Mouse (Mus musculus): ENCODE data around the gene Snrnp48. TPM values are rescaled to one million over a fixed set of nuclear protein-coding genes. Genes with fewer than 3 reads are reported as not detected.

Snrnp48 gene
- polyA plus RNA-seq (2012; ENCODE audit: insufficient read depth, insufficient read length, missing spikeins): 34.2 and 61.6 TPM in 2 replicates

DNA sequence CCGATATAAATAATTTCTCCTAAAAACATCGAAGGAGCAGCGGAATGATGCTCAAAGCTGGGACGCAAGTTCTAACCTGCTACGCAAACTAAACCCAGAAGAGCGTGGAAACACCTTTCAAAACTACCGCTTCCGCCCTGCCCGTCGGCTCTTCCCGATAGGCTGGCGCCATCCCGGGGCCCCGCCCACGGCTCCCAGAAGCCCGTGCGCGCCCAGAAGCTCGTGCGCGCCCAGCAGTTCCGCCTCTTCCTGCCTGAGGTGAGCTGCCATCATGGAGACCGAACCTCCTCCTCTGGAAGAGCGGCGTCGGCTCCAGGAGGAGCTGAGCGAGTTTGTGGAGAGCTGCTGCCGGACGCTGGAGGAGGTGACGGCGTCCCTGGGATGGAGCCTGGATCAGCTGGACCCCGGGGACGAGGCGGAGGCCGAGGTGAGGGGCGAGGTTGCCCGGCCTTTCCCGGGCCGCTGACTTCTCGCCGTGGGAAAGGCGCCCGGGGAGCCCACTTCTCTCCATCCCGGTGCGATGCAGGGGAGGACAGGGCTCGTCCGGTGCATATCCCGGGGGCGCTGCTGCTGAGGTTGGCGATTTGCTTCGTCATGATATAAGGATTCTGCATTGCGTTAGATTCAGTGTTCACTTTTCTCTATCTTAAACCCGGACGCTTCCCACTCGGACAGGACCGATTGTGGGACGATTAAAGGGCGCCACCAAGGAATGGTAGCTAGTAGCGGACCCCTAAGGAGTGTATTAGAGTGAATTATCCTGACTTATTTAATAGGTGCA is at the start of gene Snrnp48:
Snrnp48 (plus strand) TSS at position 237 of the 781 bp plus-strand sequence.
- peak within 1 kb of the TSS; percentile 60 for H3K27ac ChIP-seq (ENCODE audit: insufficient read depth, low read depth, low read length)
- peaks cover 16% of the 10 kb centered on the region for H3K4me1 ChIP-seq (ENCODE audit: control insufficient read depth, insufficient read depth, low read length)
- no peak for TF ChIP-seq CTCF (IDR thresholded peaks at IDR 0.05; ENCODE audit: low read depth, low read length)
- no peak for TF ChIP-seq POLR2A (IDR thresholded peaks at IDR 0.05; ENCODE audit: borderline replicate concordance, low read depth, low read length)
- peak within 1 kb of the TSS; percentile 100 for H3K4me3 ChIP-seq (ENCODE audit: insufficient read depth, low read length)

DNA sequence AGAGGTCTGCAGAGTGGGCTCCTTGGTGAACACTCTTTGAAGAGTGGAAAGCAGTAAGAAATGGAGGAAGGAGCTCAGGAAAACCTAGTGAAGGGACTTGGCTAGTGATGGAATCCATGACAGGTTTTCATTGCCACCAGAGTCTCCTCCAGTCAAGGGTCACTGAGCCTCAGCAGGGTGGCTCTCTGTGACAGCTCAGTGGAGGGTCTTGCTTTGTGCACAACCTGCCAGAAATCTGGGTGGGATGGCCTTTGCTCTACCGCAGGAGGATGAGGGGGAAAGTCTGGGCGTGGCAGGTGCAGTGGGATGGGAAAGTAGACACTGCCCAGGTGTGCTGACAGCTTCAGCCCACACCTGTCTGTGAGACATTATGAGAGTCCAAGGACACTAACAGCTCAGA is 49.2 kb upstream of the Snrnp48 start:
- no peaks in the 10 kb centered on the region for H3K4me1 ChIP-seq (ENCODE audit: control insufficient read depth, insufficient read depth, low read length)
- no peak overlapping the region for H3K27ac ChIP-seq (ENCODE audit: insufficient read depth, low read depth, low read length)
- TF ChIP-seq CTCF (IDR thresholded peaks at IDR 0.05; ENCODE audit: low read depth, low read length): no peak
- no peak for TF ChIP-seq POLR2A (IDR thresholded peaks at IDR 0.05; ENCODE audit: borderline replicate concordance, low read depth, low read length)
- H3K4me3 ChIP-seq (ENCODE audit: insufficient read depth, low read length): no peak overlapping the region

GRCm38 (mm10) chr13:38157635-38158034 is 47.1 kb upstream of the Snrnp48 start:
- Histone ChIP-seq H3K27ac (ENCODE audit: insufficient read depth, low read depth, low read length) (no peak overlapping the region), H3K4me1 (ENCODE audit: control insufficient read depth, insufficient read depth, low read length) (no peaks in the 10 kb centered on the region), H3K4me3 (ENCODE audit: insufficient read depth, low read length) (no peak overlapping the region)
- TF ChIP-seq CTCF (IDR thresholded peaks at IDR 0.05; ENCODE audit: low read depth, low read length) (no peak), POLR2A (IDR thresholded peaks at IDR 0.05; ENCODE audit: borderline replicate concordance, low read depth, low read length) (no peak)

- Histone ChIP-seq H3K4me3 (ENCODE audit: insufficient read depth, low read length) (no peak overlapping the region), H3K27ac (ENCODE audit: insufficient read depth, low read depth, low read length) (no peak overlapping the region), H3K4me1 (ENCODE audit: control insufficient read depth, insufficient read depth, low read length) (no peaks in the 10 kb centered on the region)
- TF ChIP-seq CTCF (IDR thresholded peaks at IDR 0.05; ENCODE audit: low read depth, low read length) (no peak), POLR2A (IDR thresholded peaks at IDR 0.05; ENCODE audit: borderline replicate concordance, low read depth, low read length) (no peak)
Observed at GRCm38 (mm10) chr13:38162002-38162401, 42.7 kb upstream of the Snrnp48 start.

DNA sequence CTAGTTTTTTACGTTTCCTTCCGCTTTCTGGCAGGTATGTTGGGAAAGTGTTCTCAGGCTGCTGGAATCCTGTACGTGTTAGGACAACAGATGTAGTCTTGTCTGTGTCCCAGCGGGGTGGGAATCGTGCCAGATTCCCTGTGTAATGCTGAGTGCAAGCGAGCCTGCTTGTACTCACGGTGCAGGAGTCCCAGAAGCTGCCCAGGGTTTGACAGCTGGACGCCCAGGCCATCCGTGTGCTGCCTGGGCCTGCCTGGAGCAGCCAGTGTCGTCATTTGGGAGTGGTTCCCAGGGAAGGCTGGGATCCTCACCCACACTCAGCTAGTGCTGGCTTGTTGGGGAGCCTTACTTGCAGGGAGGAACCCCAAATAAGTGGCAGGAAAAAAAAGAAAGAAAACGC is 42.1 kb upstream of the Snrnp48 start:
- Histone ChIP-seq H3K4me3 (ENCODE audit: insufficient read depth, low read length) (no peak overlapping the region), H3K27ac (ENCODE audit: insufficient read depth, low read depth, low read length) (no peak overlapping the region), H3K4me1 (ENCODE audit: control insufficient read depth, insufficient read depth, low read length) (no peaks in the 10 kb centered on the region)

DNA sequence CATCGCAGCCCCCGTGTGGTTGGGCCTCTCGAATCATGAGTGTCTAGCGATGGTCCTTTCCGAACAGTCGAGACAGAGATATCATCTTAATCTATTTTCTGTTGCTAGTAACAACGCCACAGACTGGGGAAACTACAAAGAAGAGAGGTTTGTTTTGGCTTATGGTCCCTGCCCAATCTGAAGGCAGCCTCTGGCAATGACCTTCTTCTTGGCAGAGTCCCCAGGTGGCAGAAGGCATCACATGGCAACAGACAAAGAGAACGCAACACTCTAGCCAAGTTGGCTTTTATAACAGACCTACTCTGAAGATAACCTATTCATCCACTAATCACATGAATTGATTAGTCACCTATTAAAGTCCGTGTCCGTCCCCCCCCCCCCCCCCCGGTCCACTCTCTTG is 39.8 kb upstream of the Snrnp48 start:
- H3K4me1 ChIP-seq (ENCODE audit: control insufficient read depth, insufficient read depth, low read length): no peaks in the 10 kb centered on the region
- H3K4me3 ChIP-seq (ENCODE audit: insufficient read depth, low read length): no peak overlapping the region
- TF ChIP-seq POLR2A (IDR thresholded peaks at IDR 0.05; ENCODE audit: borderline replicate concordance, low read depth, low read length) (no peak), CTCF (IDR thresholded peaks at IDR 0.05; ENCODE audit: low read depth, low read length) (no peak)
- no peak overlapping the region for H3K27ac ChIP-seq (ENCODE audit: insufficient read depth, low read depth, low read length)

More for the DNA sequence above, 42.1 kb upstream of the Snrnp48 start:
- TF ChIP-seq CTCF (IDR thresholded peaks at IDR 0.05; ENCODE audit: low read depth, low read length) (no peak), POLR2A (IDR thresholded peaks at IDR 0.05; ENCODE audit: borderline replicate concordance, low read depth, low read length) (no peak)

GRCm38 (mm10) chr13:38167056-38167455 is 37.7 kb upstream of the Snrnp48 start:
- Histone ChIP-seq H3K27ac (ENCODE audit: insufficient read depth, low read depth, low read length) (no peak overlapping the region), H3K4me1 (ENCODE audit: control insufficient read depth, insufficient read depth, low read length) (no peaks in the 10 kb centered on the region), H3K4me3 (ENCODE audit: insufficient read depth, low read length) (no peak overlapping the region)
- no peak for TF ChIP-seq CTCF (IDR thresholded peaks at IDR 0.05; ENCODE audit: low read depth, low read length)
- TF ChIP-seq POLR2A (IDR thresholded peaks at IDR 0.05; ENCODE audit: borderline replicate concordance, low read depth, low read length): no peak

DNA sequence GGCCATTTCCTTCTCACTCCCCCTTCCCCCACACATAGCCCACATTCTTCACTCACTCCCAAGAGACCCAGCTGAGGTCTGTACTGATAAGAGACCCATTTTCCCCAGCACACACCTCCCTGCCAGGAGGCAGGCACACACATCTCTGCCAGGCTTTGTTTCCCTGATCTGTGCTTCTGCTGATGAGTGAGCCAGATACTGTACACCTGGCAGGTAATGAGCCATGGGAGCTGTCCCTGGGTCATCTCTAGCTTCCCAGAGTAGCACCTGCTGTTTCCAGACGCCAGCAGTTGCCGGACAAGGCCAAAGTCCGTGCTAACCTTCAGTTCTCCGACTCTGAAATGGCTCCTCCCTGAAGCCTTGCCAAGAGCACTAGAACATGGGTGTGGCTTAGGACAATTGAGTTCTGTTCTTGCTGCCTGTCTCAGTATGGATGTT is 34.0 kb upstream of the Snrnp48 start:
- Histone ChIP-seq H3K4me1 (ENCODE audit: control insufficient read depth, insufficient read depth, low read length) (no peaks in the 10 kb centered on the region), H3K4me3 (ENCODE audit: insufficient read depth, low read length) (no peak overlapping the region), H3K27ac (ENCODE audit: insufficient read depth, low read depth, low read length) (no peak overlapping the region)
- TF ChIP-seq POLR2A (IDR thresholded peaks at IDR 0.05; ENCODE audit: borderline replicate concordance, low read depth, low read length): no peak
- no peak for TF ChIP-seq CTCF (IDR thresholded peaks at IDR 0.05; ENCODE audit: low read depth, low read length)

DNA sequence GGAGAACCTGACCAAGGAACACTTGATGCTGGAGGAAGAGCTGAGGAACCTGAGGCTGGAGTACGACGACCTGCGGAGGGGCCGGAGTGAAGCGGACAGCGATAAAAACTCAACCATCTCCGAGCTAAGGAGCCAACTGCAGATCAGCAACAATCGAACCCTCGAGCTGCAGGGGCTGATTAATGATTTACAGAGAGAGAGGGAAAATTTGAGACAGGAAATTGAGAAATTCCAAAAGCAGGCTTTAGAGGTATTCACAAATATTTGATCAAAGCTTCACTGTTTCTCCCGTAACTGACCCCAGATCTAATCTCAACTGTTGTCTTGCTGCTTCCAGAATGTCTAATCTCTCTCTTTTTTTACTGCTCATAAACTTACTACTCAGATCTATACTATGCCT is 11.3 kb upstream of the Snrnp48 start:
- H3K4me1 ChIP-seq (ENCODE audit: control insufficient read depth, insufficient read depth, low read length): no peaks in the 10 kb centered on the region
- TF ChIP-seq CTCF (IDR thresholded peaks at IDR 0.05; ENCODE audit: low read depth, low read length) (no peak), POLR2A (IDR thresholded peaks at IDR 0.05; ENCODE audit: borderline replicate concordance, low read depth, low read length) (no peak)
- H3K27ac ChIP-seq (ENCODE audit: insufficient read depth, low read depth, low read length): no peak overlapping the region
- H3K4me3 ChIP-seq (ENCODE audit: insufficient read depth, low read length): no peak overlapping the region

DNA sequence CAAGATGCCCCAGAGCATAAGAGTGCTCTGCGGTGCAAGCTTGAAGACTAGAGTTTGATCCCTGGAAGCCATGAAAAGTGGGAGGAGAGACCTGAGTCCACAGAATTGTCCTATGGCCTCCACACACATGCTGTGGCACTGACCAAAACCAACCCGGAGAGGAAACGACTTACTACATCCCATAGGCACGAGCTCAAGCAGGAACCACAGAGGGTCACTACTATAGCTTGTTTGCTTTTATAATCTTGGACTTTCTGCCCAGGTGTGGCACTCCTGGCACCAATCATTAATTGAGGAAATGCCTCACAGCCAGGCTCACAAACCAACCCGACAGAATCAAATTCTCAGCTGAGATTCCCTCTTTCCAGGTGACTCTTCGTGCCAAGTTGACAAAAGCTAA is 3.3 kb upstream of the Snrnp48 start:
- no peak overlapping the region for H3K27ac ChIP-seq (ENCODE audit: insufficient read depth, low read depth, low read length)
- no peak overlapping the region for H3K4me3 ChIP-seq (ENCODE audit: insufficient read depth, low read length)
- H3K4me1 ChIP-seq (ENCODE audit: control insufficient read depth, insufficient read depth, low read length): peaks cover 2% of the 10 kb centered on the region; the same call in 1 of the 2 replicates
- TF ChIP-seq CTCF (IDR thresholded peaks at IDR 0.05; ENCODE audit: low read depth, low read length): no peak
- TF ChIP-seq POLR2A (IDR thresholded peaks at IDR 0.05; ENCODE audit: borderline replicate concordance, low read depth, low read length): no peak

Measured in bone marrow macrophage, adult 2 months (primary cell).